Mouse (Mus musculus): ENCODE results near the gene Msmp. TPM values are rescaled to one million over a fixed set of nuclear protein-coding genes. Genes with fewer than 3 reads are reported as not detected.
"Not testable (repeated sequence)": the region's sequence is repeated elsewhere in the genome, so short reads cannot be mapped to it uniquely, and the experiment has no call there.

Gene Msmp
- polyA plus RNA-seq, 1 experiment from 2014 or later, result not detected

- Histone ChIP-seq H3K4me3 (ENCODE audit: low read depth, low read length) (no peak overlapping the region), H3K9me3 (replicated peaks; ENCODE audit: control insufficient read depth, low read length) (no peaks in the 10 kb centered on the region), H3K4me2 (ENCODE audit: low read depth, low read length) (peak overlapping the region; percentile 49), H3K9ac (ENCODE audit: low read depth, low read length) (peak overlapping the region; percentile 46), H3K27ac (ENCODE audit: low read length) (peak overlapping the region; percentile 93), H3K4me1 (ENCODE audit: control insufficient read depth, low read depth, low read length) (peaks cover 39% of the 10 kb centered on the region), H3K36me3 (ENCODE audit: control insufficient read depth, insufficient read depth) (no peaks in the 10 kb centered on the region), H3K27me3 (ENCODE audit: control insufficient read depth, insufficient read depth, low read depth, low read length) (no peaks in the 10 kb centered on the region)
- WGBS (ENCODE audit: insufficient replicate concordance), result 40% methylated on average over 7 of the region's 7 CpGs
- peak; percentile 70 for ATAC-seq (ENCODE audit: low read depth)
These were observed 14.5 kb upstream of the Msmp start for GRCm38 (mm10) chr4:43598650-43599380.

GRCm38 (mm10) chr4:43598200-43598599, 13.9 kb upstream of the Msmp start:
- Histone ChIP-seq H3K9me3 (replicated peaks; ENCODE audit: control insufficient read depth, low read length) (no peaks in the 10 kb centered on the region), H3K9ac (ENCODE audit: low read depth, low read length) (peak overlapping the region; percentile 46), H3K27me3 (ENCODE audit: control insufficient read depth, insufficient read depth, low read depth, low read length) (no peaks in the 10 kb centered on the region), H3K36me3 (ENCODE audit: control insufficient read depth, insufficient read depth) (no peaks in the 10 kb centered on the region), H3K4me1 (ENCODE audit: control insufficient read depth, low read depth, low read length) (peaks cover 39% of the 10 kb centered on the region), H3K4me2 (ENCODE audit: low read depth, low read length) (peak overlapping the region; percentile 49), H3K4me3 (ENCODE audit: low read depth, low read length) (no peak overlapping the region), H3K27ac (ENCODE audit: low read length) (peak overlapping the region; percentile 93)
- peak; percentile 97 for ATAC-seq (ENCODE audit: low read depth)
- WGBS (ENCODE audit: insufficient replicate concordance), result 23% methylated on average over 4 of the region's 4 CpGs

GRCm38 (mm10) chr4:43596597-43596996, 12.3 kb upstream of the Msmp start:
- H3K9me3 ChIP-seq (replicated peaks; ENCODE audit: control insufficient read depth, low read length); ATAC-seq (ENCODE audit: low read depth); H3K4me2 ChIP-seq (ENCODE audit: low read depth, low read length); H3K9ac ChIP-seq (ENCODE audit: low read depth, low read length); H3K36me3 ChIP-seq (ENCODE audit: control insufficient read depth, insufficient read depth); H3K27ac ChIP-seq (ENCODE audit: low read length); H3K4me3 ChIP-seq (ENCODE audit: low read depth, low read length); H3K27me3 ChIP-seq (ENCODE audit: control insufficient read depth, insufficient read depth, low read depth, low read length): not testable (repeated sequence)
- peaks cover 39% of the 10 kb centered on the region for H3K4me1 ChIP-seq (ENCODE audit: control insufficient read depth, low read depth, low read length)
- WGBS (ENCODE audit: insufficient replicate concordance), result 78% methylated on average over 2 of the region's 2 CpGs

- H3K4me1 ChIP-seq (ENCODE audit: control insufficient read depth, low read depth, low read length), result peaks cover 14% of the 10 kb centered on the region
- H3K27ac ChIP-seq (ENCODE audit: low read length), result no peak overlapping the region
- H3K9me3 ChIP-seq (replicated peaks; ENCODE audit: control insufficient read depth, low read length), result no peaks in the 10 kb centered on the region
- H3K4me2 ChIP-seq (ENCODE audit: low read depth, low read length), result no peak overlapping the region
- H3K9ac ChIP-seq (ENCODE audit: low read depth, low read length), result no peak overlapping the region
- H3K36me3 ChIP-seq (ENCODE audit: control insufficient read depth, insufficient read depth), result no peaks in the 10 kb centered on the region
- ATAC-seq (ENCODE audit: low read depth), result no peak
- no peak overlapping the region for H3K4me3 ChIP-seq (ENCODE audit: low read depth, low read length)
- 57% methylated on average over 3 of the region's 3 CpGs for WGBS (ENCODE audit: insufficient replicate concordance)
- no peaks in the 10 kb centered on the region for H3K27me3 ChIP-seq (ENCODE audit: control insufficient read depth, insufficient read depth, low read depth, low read length)
These were observed 9.2 kb upstream of the Msmp start for GRCm38 (mm10) chr4:43593453-43593852.

- Histone ChIP-seq H3K9me3 (replicated peaks; ENCODE audit: control insufficient read depth, low read length) (no peaks in the 10 kb centered on the region), H3K27me3 (ENCODE audit: control insufficient read depth, insufficient read depth, low read depth, low read length) (no peaks in the 10 kb centered on the region), H3K4me2 (ENCODE audit: low read depth, low read length) (no peak overlapping the region), H3K4me1 (ENCODE audit: control insufficient read depth, low read depth, low read length) (peaks cover 11% of the 10 kb centered on the region), H3K27ac (ENCODE audit: low read length) (no peak overlapping the region), H3K9ac (ENCODE audit: low read depth, low read length) (no peak overlapping the region), H3K36me3 (ENCODE audit: control insufficient read depth, insufficient read depth) (no peaks in the 10 kb centered on the region), H3K4me3 (ENCODE audit: low read depth, low read length) (no peak overlapping the region)
- no peak for ATAC-seq (ENCODE audit: low read depth)
- whole genome bisulfite sequencing (ENCODE audit: insufficient replicate concordance), result 61% methylated on average over 3 of the region's 3 CpGs
These were observed 7.7 kb upstream of the Msmp start for GRCm38 (mm10) chr4:43591961-43592360.

- ATAC-seq (ENCODE audit: low read depth), result no peak
- no peak overlapping the region for H3K4me3 ChIP-seq (ENCODE audit: low read depth, low read length)
- WGBS (ENCODE audit: insufficient replicate concordance), result 29% methylated on average over 5 of the region's 5 CpGs
- no peaks in the 10 kb centered on the region for H3K27me3 ChIP-seq (ENCODE audit: control insufficient read depth, insufficient read depth, low read depth, low read length)
- no peak overlapping the region for H3K27ac ChIP-seq (ENCODE audit: low read length)
- H3K9me3 ChIP-seq (replicated peaks; ENCODE audit: control insufficient read depth, low read length), result no peaks in the 10 kb centered on the region
- no peaks in the 10 kb centered on the region for H3K36me3 ChIP-seq (ENCODE audit: control insufficient read depth, insufficient read depth)
- H3K9ac ChIP-seq (ENCODE audit: low read depth, low read length), result no peak overlapping the region
- no peak overlapping the region for H3K4me2 ChIP-seq (ENCODE audit: low read depth, low read length)
- peaks cover 11% of the 10 kb centered on the region for H3K4me1 ChIP-seq (ENCODE audit: control insufficient read depth, low read depth, low read length)
These were observed 7.2 kb upstream of the Msmp start for GRCm38 (mm10) chr4:43591543-43591942.

GRCm38 (mm10) chr4:43587681-43588080, 3.4 kb upstream of the Msmp start:
- Histone ChIP-seq H3K27ac (ENCODE audit: low read length) (no peak overlapping the region), H3K9ac (ENCODE audit: low read depth, low read length) (no peak overlapping the region), H3K27me3 (ENCODE audit: control insufficient read depth, insufficient read depth, low read depth, low read length) (no peaks in the 10 kb centered on the region), H3K4me2 (ENCODE audit: low read depth, low read length) (peak overlapping the region; percentile 21; the same call in 1 of the 2 replicates), H3K4me1 (ENCODE audit: control insufficient read depth, low read depth, low read length) (peaks cover 11% of the 10 kb centered on the region), H3K36me3 (ENCODE audit: control insufficient read depth, insufficient read depth) (peaks cover 13% of the 10 kb centered on the region), H3K4me3 (ENCODE audit: low read depth, low read length) (no peak overlapping the region), H3K9me3 (replicated peaks; ENCODE audit: control insufficient read depth, low read length) (no peaks in the 10 kb centered on the region)
- ATAC-seq (ENCODE audit: low read depth), result peak; percentile 43; the same call in 1 of the 2 replicates
- WGBS (ENCODE audit: insufficient replicate concordance), result 18% methylated on average over 7 of the region's 7 CpGs

- Histone ChIP-seq H3K27ac (ENCODE audit: low read length) (no peak overlapping the region), H3K4me1 (ENCODE audit: control insufficient read depth, low read depth, low read length) (peaks cover 11% of the 10 kb centered on the region), H3K4me2 (ENCODE audit: low read depth, low read length) (no peak overlapping the region), H3K36me3 (ENCODE audit: control insufficient read depth, insufficient read depth) (peaks cover 24% of the 10 kb centered on the region), H3K9me3 (replicated peaks; ENCODE audit: control insufficient read depth, low read length) (no peaks in the 10 kb centered on the region), H3K4me3 (ENCODE audit: low read depth, low read length) (no peak overlapping the region), H3K27me3 (ENCODE audit: control insufficient read depth, insufficient read depth, low read depth, low read length) (no peaks in the 10 kb centered on the region), H3K9ac (ENCODE audit: low read depth, low read length) (no peak overlapping the region)
- 74% methylated on average over 8 of the region's 8 CpGs for WGBS (ENCODE audit: insufficient replicate concordance)
- no peak for ATAC-seq (ENCODE audit: low read depth)
These were observed 2.1 kb upstream of the Msmp start for GRCm38 (mm10) chr4:43586411-43586810.

GRCm38 (mm10) chr4:43585682-43586081, 1.4 kb upstream of the Msmp start:
- no peak overlapping the region for H3K27ac ChIP-seq (ENCODE audit: low read length)
- no peak overlapping the region for H3K4me3 ChIP-seq (ENCODE audit: low read depth, low read length)
- ATAC-seq (ENCODE audit: low read depth), result no peak
- peaks cover 11% of the 10 kb centered on the region for H3K4me1 ChIP-seq (ENCODE audit: control insufficient read depth, low read depth, low read length)
- no peaks in the 10 kb centered on the region for H3K27me3 ChIP-seq (ENCODE audit: control insufficient read depth, insufficient read depth, low read depth, low read length)
- no peak overlapping the region for H3K4me2 ChIP-seq (ENCODE audit: low read depth, low read length)
- no peaks in the 10 kb centered on the region for H3K9me3 ChIP-seq (replicated peaks; ENCODE audit: control insufficient read depth, low read length)
- no peak overlapping the region for H3K9ac ChIP-seq (ENCODE audit: low read depth, low read length)
- H3K36me3 ChIP-seq (ENCODE audit: control insufficient read depth, insufficient read depth), result peaks cover 32% of the 10 kb centered on the region
- 66% methylated on average over 10 of the region's 10 CpGs for WGBS (ENCODE audit: insufficient replicate concordance)
